Mouse (Mus musculus): ENCODE data around the gene Phgdh. TPM values are rescaled to one million over a fixed set of nuclear protein-coding genes. Genes with fewer than 3 reads are reported as not detected.
"Not testable (repeated sequence)": the region's sequence is repeated elsewhere in the genome, so short reads cannot be mapped to it uniquely, and the experiment has no call there.

Gene Phgdh
- polyA plus RNA-seq (2016; fragmentation: Nextera tagmentation; extraction: Ambion mirVana) = 206 and 215 TPM in 2 replicates

- H3K27ac ChIP-seq = not testable (repeated sequence)
Measured at GRCm38 (mm10) chr3:98339706-98340109, at the start of gene Phgdh. Gene Phgdh (minus strand): TSS chr3:98339990.

GRCm38 (mm10) chr3:98389305-98389704 lies 49.5 kb upstream of the Phgdh start:
- no peak overlapping the region for H3K4me2 ChIP-seq (replicated peaks)
- H3K27me3 ChIP-seq (replicated peaks) = no peaks in the 10 kb centered on the region
- H3K9ac ChIP-seq = no peak overlapping the region
- H3K36me3 ChIP-seq = no peaks in the 10 kb centered on the region
- H3K9me3 ChIP-seq = no peaks in the 10 kb centered on the region
- WGBS = 69% methylated on average over 3 of the region's 3 CpGs
- H3K4me3 ChIP-seq = no peak overlapping the region
- ATAC-seq (ENCODE audit: low FRiP score, low read depth) = peak; percentile 72; the same call in 1 of the 2 replicates
- no peak overlapping the region for H3K27ac ChIP-seq
- peaks cover 6% of the 10 kb centered on the region; the same call in 1 of the 2 replicates for H3K4me1 ChIP-seq

More at GRCm38 (mm10) chr3:98339706-98340109, at the start of gene Phgdh:
- ATAC-seq (ENCODE audit: low FRiP score, low read depth) = peak; percentile 71
- not testable (repeated sequence) for H3K36me3 ChIP-seq; H3K27me3 ChIP-seq (replicated peaks); H3K9me3 ChIP-seq
- H3K4me1 ChIP-seq = peaks cover 36% of the 10 kb centered on the region
- H3K9ac ChIP-seq = peak within 1 kb of the TSS; percentile 83
- peak within 1 kb of the TSS; percentile 68 for H3K4me3 ChIP-seq
- H3K4me2 ChIP-seq (replicated peaks) = peak within 1 kb of the TSS; percentile 99
- under 1% methylated on average over 10 of the region's 10 CpGs for WGBS

GRCm38 (mm10) chr3:98387756-98388155 lies 48.0 kb upstream of the Phgdh start:
- H3K36me3 ChIP-seq = no peaks in the 10 kb centered on the region
- no peak for ATAC-seq (ENCODE audit: low FRiP score, low read depth)
- H3K9ac ChIP-seq = no peak overlapping the region
- H3K4me3 ChIP-seq = no peak overlapping the region
- 83% methylated on average over 7 of the region's 7 CpGs for WGBS
- peaks cover 16% of the 10 kb centered on the region for H3K4me1 ChIP-seq
- H3K9me3 ChIP-seq = no peaks in the 10 kb centered on the region
- no peaks in the 10 kb centered on the region for H3K27me3 ChIP-seq (replicated peaks)
- H3K4me2 ChIP-seq (replicated peaks) = no peak overlapping the region
- no peak overlapping the region for H3K27ac ChIP-seq

- Histone ChIP-seq H3K9me3 (no peaks in the 10 kb centered on the region), H3K27me3 (replicated peaks) (no peaks in the 10 kb centered on the region), H3K4me3 (no peak overlapping the region), H3K4me1 (peaks cover 16% of the 10 kb centered on the region), H3K36me3 (no peaks in the 10 kb centered on the region), H3K27ac (no peak overlapping the region), H3K9ac (no peak overlapping the region), H3K4me2 (replicated peaks) (no peak overlapping the region)
- whole genome bisulfite sequencing = 73% methylated on average over 4 of the region's 4 CpGs
- ATAC-seq (ENCODE audit: low FRiP score, low read depth) = no peak
Measured at GRCm38 (mm10) chr3:98387086-98387485, 47.3 kb upstream of the Phgdh start.

- no peaks in the 10 kb centered on the region for H3K36me3 ChIP-seq
- no peaks in the 10 kb centered on the region for H3K27me3 ChIP-seq (replicated peaks)
- peak overlapping the region; percentile 83 for H3K4me2 ChIP-seq (replicated peaks)
- H3K9ac ChIP-seq = peak overlapping the region; percentile 93
- 7% methylated on average over 21 of the region's 21 CpGs for WGBS
- peak overlapping the region; percentile 86 for H3K4me3 ChIP-seq
- peaks cover 19% of the 10 kb centered on the region for H3K4me1 ChIP-seq
- H3K9me3 ChIP-seq = no peaks in the 10 kb centered on the region
- H3K27ac ChIP-seq = peak overlapping the region; percentile 80; the same call in 1 of the 2 replicates
- peak; percentile 63 for ATAC-seq (ENCODE audit: low FRiP score, low read depth)
Measured at GRCm38 (mm10) chr3:98383024-98383790, 43.4 kb upstream of the Phgdh start.

- 2% methylated on average over 42 of the region's 42 CpGs for WGBS
- Histone ChIP-seq H3K36me3 (no peaks in the 10 kb centered on the region), H3K27ac (peak within 1 kb of the TSS; percentile 80), H3K4me1 (peaks cover 19% of the 10 kb centered on the region), H3K27me3 (replicated peaks) (no peaks in the 10 kb centered on the region), H3K9me3 (no peaks in the 10 kb centered on the region), H3K4me2 (replicated peaks) (peak within 1 kb of the TSS; percentile 83), H3K4me3 (peak within 1 kb of the TSS; percentile 86), H3K9ac (peak within 1 kb of the TSS; percentile 93)
- peak; percentile 95 for ATAC-seq (ENCODE audit: low FRiP score, low read depth)
Measured at GRCm38 (mm10) chr3:98382246-98382939, 42.6 kb upstream of the Phgdh start, which contains the start of gene Zfp697. Gene Zfp697 (plus strand): TSS chr3:98382461.

- WGBS = 9% methylated on average over 17 of the region's 17 CpGs
- Histone ChIP-seq H3K27me3 (replicated peaks) (no peaks in the 10 kb centered on the region), H3K4me1 (peaks cover 18% of the 10 kb centered on the region), H3K9ac (peak overlapping the region; percentile 93), H3K27ac (no peak overlapping the region), H3K9me3 (no peaks in the 10 kb centered on the region), H3K36me3 (no peaks in the 10 kb centered on the region), H3K4me3 (peak overlapping the region; percentile 86), H3K4me2 (replicated peaks) (peak overlapping the region; percentile 83)
- ATAC-seq (ENCODE audit: low FRiP score, low read depth) = peak; percentile 30; the same call in 1 of the 2 replicates
Measured at GRCm38 (mm10) chr3:98381677-98382245, 42.0 kb upstream of the Phgdh start.

- peaks cover 13% of the 10 kb centered on the region for H3K4me1 ChIP-seq
- H3K4me2 ChIP-seq (replicated peaks) = no peak overlapping the region
- no peaks in the 10 kb centered on the region for H3K36me3 ChIP-seq
- no peaks in the 10 kb centered on the region for H3K9me3 ChIP-seq
- H3K4me3 ChIP-seq = no peak overlapping the region
- H3K27me3 ChIP-seq (replicated peaks) = no peaks in the 10 kb centered on the region
- ATAC-seq (ENCODE audit: low FRiP score, low read depth) = no peak
- no peak overlapping the region for H3K27ac ChIP-seq
- H3K9ac ChIP-seq = no peak overlapping the region
- WGBS = 17% methylated on average over 7 of the region's 7 CpGs
Measured at GRCm38 (mm10) chr3:98379236-98379635, 39.4 kb upstream of the Phgdh start.

- H3K4me3 ChIP-seq = no peak overlapping the region
- no peak for ATAC-seq (ENCODE audit: low FRiP score, low read depth)
- H3K9me3 ChIP-seq = no peaks in the 10 kb centered on the region
- H3K9ac ChIP-seq = no peak overlapping the region
- no peak overlapping the region for H3K27ac ChIP-seq
- H3K4me1 ChIP-seq = peaks cover 7% of the 10 kb centered on the region
- no peaks in the 10 kb centered on the region for H3K27me3 ChIP-seq (replicated peaks)
- no peaks in the 10 kb centered on the region for H3K36me3 ChIP-seq
- 83% methylated on average over 4 of the region's 4 CpGs for WGBS
- no peak overlapping the region for H3K4me2 ChIP-seq (replicated peaks)
Measured at GRCm38 (mm10) chr3:98378267-98378666, 38.5 kb upstream of the Phgdh start.

GRCm38 (mm10) chr3:98374980-98375379 lies 35.2 kb upstream of the Phgdh start:
- Histone ChIP-seq H3K36me3 (no peaks in the 10 kb centered on the region), H3K27me3 (replicated peaks) (no peaks in the 10 kb centered on the region), H3K4me2 (replicated peaks) (no peak overlapping the region), H3K27ac (no peak overlapping the region), H3K4me3 (no peak overlapping the region), H3K9me3 (peaks cover 3% of the 10 kb centered on the region; the same call in 1 of the 2 replicates), H3K4me1 (no peaks in the 10 kb centered on the region), H3K9ac (no peak overlapping the region)
- no peak for ATAC-seq (ENCODE audit: low FRiP score, low read depth)
- 92% methylated on average over 5 of the region's 5 CpGs for WGBS

GRCm38 (mm10) chr3:98374062-98374719 lies 34.4 kb upstream of the Phgdh start:
- Histone ChIP-seq H3K27me3 (replicated peaks) (no peaks in the 10 kb centered on the region), H3K27ac (no peak overlapping the region), H3K4me1 (no peaks in the 10 kb centered on the region), H3K9ac (no peak overlapping the region), H3K4me3 (no peak overlapping the region), H3K9me3 (peaks cover 3% of the 10 kb centered on the region; the same call in 1 of the 2 replicates), H3K36me3 (no peaks in the 10 kb centered on the region), H3K4me2 (replicated peaks) (no peak overlapping the region)
- WGBS = 85% methylated on average over 3 of the region's 3 CpGs
- ATAC-seq (ENCODE audit: low FRiP score, low read depth) = no peak

Data from neural tube, embryonic 12.5 days (tissue).